ENCODE assay signal across 8 mouse cellular contexts in the genomic region with DNA sequence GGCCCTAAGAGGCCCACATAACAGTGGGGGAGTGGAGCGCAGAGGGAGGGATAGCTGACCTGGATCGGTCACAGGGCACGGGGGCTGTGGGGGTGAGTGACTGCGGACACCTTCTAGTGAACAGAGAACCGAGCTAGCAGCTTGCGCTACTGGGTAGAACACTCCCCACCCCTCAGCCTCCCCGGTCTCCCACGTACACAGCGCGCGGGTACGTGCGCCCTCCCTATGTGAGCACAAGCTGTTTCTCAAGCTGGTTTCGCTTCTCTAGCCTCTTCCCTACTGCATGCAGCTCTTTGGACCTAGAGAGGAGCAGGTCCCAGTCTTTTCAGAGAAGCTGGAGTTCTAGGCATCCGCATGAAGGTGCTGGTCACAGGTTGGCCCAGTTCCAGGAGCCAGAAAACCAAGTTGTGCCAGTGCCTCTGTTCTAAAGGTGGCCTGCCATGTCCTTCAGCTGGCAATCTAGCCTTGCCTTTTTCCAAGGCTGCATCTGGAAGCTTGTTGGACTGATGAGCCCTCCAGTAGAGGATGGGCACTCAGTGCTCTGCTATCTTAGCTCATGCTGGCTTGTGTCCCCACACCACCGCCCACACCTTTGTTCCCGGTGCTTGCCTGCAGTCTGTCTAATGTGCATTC. TPM values are rescaled to one million over a fixed set of nuclear protein-coding genes. Genes with fewer than 3 reads are reported as not detected.
DNase-seq lines count a peak whose midpoint lies in the region; ATAC-seq lines count a peak whose summit lies in the region.

No protein-coding gene starts in this region.

- H3K4me1 ChIP-seq in hindbrain, embryonic 12.5 days, result peaks cover 32% of the 10 kb centered on the region
- H3K4me1 ChIP-seq in lung, embryonic 15.5 days, result peaks cover 43% of the 10 kb centered on the region

- H3K4me2 ChIP-seq in hindbrain, embryonic 12.5 days (replicated peaks), result peak overlapping the region; percentile 86
- H3K4me2 ChIP-seq in lung, embryonic 15.5 days, result peak overlapping the region; percentile 88

- peak; percentile 40 for ATAC-seq in hindbrain, embryonic 12.5 days (ENCODE audit: low FRiP score)
- peak; percentile 50 for ATAC-seq in lung, embryonic 15.5 days (ENCODE audit: borderline replicate concordance, extremely low read depth, low FRiP score, low TSS enrichment)

- peak; percentile 79 for DNase-seq in ES-CJ7 (ENCODE audit: low read depth, low spot score)
- peak; percentile 84 for DNase-seq in cerebellum, adult 8-10 months
- peak; percentile 81 to 86 for DNase-seq in frontal cortex, adult 2 months (ENCODE audit: extremely low spot score in 1 of 2, low spot score in 1 of 2)
- DNase-seq in layer of hippocampus, postnatal 10 days (ENCODE audit: low spot score in 2 of 2), result peak; percentile 79 to 82
- peak; percentile 70 for DNase-seq in ovary, adult 18-20 months (ENCODE audit: low spot score)
- peak; percentile 84 for DNase-seq in thymus, postnatal 14 days

- H3K36me3 ChIP-seq in hindbrain, embryonic 12.5 days, result peaks cover 25% of the 10 kb centered on the region
- peaks cover 27% of the 10 kb centered on the region for H3K36me3 ChIP-seq in lung, embryonic 15.5 days

- H3K9ac ChIP-seq in hindbrain, embryonic 12.5 days, result peak overlapping the region; percentile 99
- H3K9ac ChIP-seq in lung, embryonic 15.5 days, result peak overlapping the region; percentile 96

- H3K27ac ChIP-seq in hindbrain, embryonic 12.5 days, result peak overlapping the region; percentile 96
- peak overlapping the region; percentile 97 for H3K27ac ChIP-seq in lung, embryonic 15.5 days

- H3K4me3 ChIP-seq in hindbrain, embryonic 12.5 days, result peak overlapping the region; percentile 98
- H3K4me3 ChIP-seq in lung, embryonic 15.5 days, result peak overlapping the region; percentile 97

- 2% methylated on average over 17 of the region's 17 CpGs for WGBS in hindbrain, embryonic 12.5 days
- WGBS in lung, embryonic 15.5 days, result 5% methylated on average over 17 of the region's 17 CpGs

- no peaks in the 10 kb centered on the region for H3K27me3 ChIP-seq in hindbrain, embryonic 12.5 days
- no peaks in the 10 kb centered on the region for H3K27me3 ChIP-seq in lung, embryonic 15.5 days

- H3K9me3 ChIP-seq in hindbrain, embryonic 12.5 days (replicated peaks), result no peaks in the 10 kb centered on the region
- no peaks in the 10 kb centered on the region for H3K9me3 ChIP-seq in lung, embryonic 15.5 days

RNA-seq across cellular contexts. Expression of gene Hsp90ab1, which starts 1.2 kb away (rescaled TPM):
- 952 and 985 TPM in 2 replicates for polyA plus RNA-seq in frontal cortex, adult 2 months (2012; rRNA removed)
- 1,350 and 1,487 TPM in 2 replicates for polyA plus RNA-seq in hindbrain, embryonic 12.5 days (2016; fragmentation: Nextera tagmentation; extraction: Ambion mirVana)
- total RNA-seq in layer of hippocampus, postnatal 10 days (2021), result 1,000 to 10,000 TPM; 1,612 to 1,800 TPM
- 1,572 and 1,619 TPM in 2 replicates for polyA plus RNA-seq in lung, embryonic 15.5 days (2015; fragmentation: Nextera tagmentation; extraction: Ambion mirVana)

RNA-seq across cellular contexts. Expression of gene Slc35b2, which starts 10.6 kb away (rescaled TPM):
- 57.3 and 59.5 TPM in 2 replicates for polyA plus RNA-seq in frontal cortex, adult 2 months (2012; rRNA removed)
- polyA plus RNA-seq in hindbrain, embryonic 12.5 days (2016; fragmentation: Nextera tagmentation; extraction: Ambion mirVana), result 90.6 and 92.4 TPM in 2 replicates
- total RNA-seq in layer of hippocampus, postnatal 10 days (2021), result 10 to 100 TPM; 47.4 TPM
- polyA plus RNA-seq in lung, embryonic 15.5 days (2015; fragmentation: Nextera tagmentation; extraction: Ambion mirVana), result 137 and 141 TPM in 2 replicates

RNA-seq across cellular contexts. Expression of gene Nfkbie, which starts 18.7 kb away (rescaled TPM):
- polyA plus RNA-seq in frontal cortex, adult 2 months (2012; rRNA removed), result 1.8 and 2.0 TPM in 2 replicates
- polyA plus RNA-seq in hindbrain, embryonic 12.5 days (2016; fragmentation: Nextera tagmentation; extraction: Ambion mirVana), result 7.0 and 7.7 TPM in 2 replicates
- total RNA-seq in layer of hippocampus, postnatal 10 days (2021), result 1 to 10 TPM; 3.5 to 3.9 TPM
- polyA plus RNA-seq in lung, embryonic 15.5 days (2015; fragmentation: Nextera tagmentation; extraction: Ambion mirVana), result 3.0 and 5.0 TPM in 2 replicates

RNA-seq across cellular contexts. Expression of gene Tmem151b, which starts 24.8 kb away (rescaled TPM):
- 68.7 and 72.1 TPM in 2 replicates for polyA plus RNA-seq in frontal cortex, adult 2 months (2012; rRNA removed)
- polyA plus RNA-seq in hindbrain, embryonic 12.5 days (2016; fragmentation: Nextera tagmentation; extraction: Ambion mirVana), result 12.3 and 13.0 TPM in 2 replicates
- 10 to 100 TPM; 93.2 to 93.7 TPM for total RNA-seq in layer of hippocampus, postnatal 10 days (2021)
- 1.7 and 2.0 TPM in 2 replicates for polyA plus RNA-seq in lung, embryonic 15.5 days (2015; fragmentation: Nextera tagmentation; extraction: Ambion mirVana)

RNA-seq across cellular contexts. Expression of gene Slc29a1, which starts 25.2 kb away (rescaled TPM):
- 35.4 and 38.9 TPM in 2 replicates for polyA plus RNA-seq in frontal cortex, adult 2 months (2012; rRNA removed)
- polyA plus RNA-seq in hindbrain, embryonic 12.5 days (2016; fragmentation: Nextera tagmentation; extraction: Ambion mirVana), result 44.4 and 47.2 TPM in 2 replicates
- 10 to 100 TPM; 27.1 to 37.0 TPM for total RNA-seq in layer of hippocampus, postnatal 10 days (2021)
- 92.1 and 103 TPM in 2 replicates for polyA plus RNA-seq in lung, embryonic 15.5 days (2015; fragmentation: Nextera tagmentation; extraction: Ambion mirVana)

Comparison
In these comparisons a context has a peak if more than half of its experiments do, and no peak if none do; other contexts are left out.
1. Peak in every context shown above with its lines: DNase-seq, ATAC-seq, H3K4me3 ChIP-seq and H3K27ac ChIP-seq.